Mouse (Mus musculus): Measurements from ENCODE around the gene Cypt1.

Cypt1 gene

GRCm38 (mm10) chrX:16522569-16522968 is at the start of gene Cypt1:
Cypt1 (plus strand) TSS chrX:16522869.
- no peak for DNase-seq (ENCODE audit: extremely low read depth, insufficient read length, low spot score)

- peak; percentile 18 for DNase-seq (ENCODE audit: extremely low read depth, insufficient read length, low spot score)
Measured at GRCm38 (mm10) chrX:16546806-16547205, 24.1 kb downstream of the Cypt1 start.

- DNase-seq (ENCODE audit: extremely low read depth, insufficient read length, low spot score), result peak; percentile 30
Measured at GRCm38 (mm10) chrX:16557061-16557460, 34.4 kb downstream of the Cypt1 start.

- no peak for DNase-seq (ENCODE audit: extremely low read depth, insufficient read length, low spot score)
Measured at GRCm38 (mm10) chrX:16558501-16558900, 35.8 kb downstream of the Cypt1 start.

Measured in 3134 (cell line).